Mouse (Mus musculus) embryo, embryonic 10 days (tissue): ENCODE results near the gene Celf5.

ENCODE experiments used
- DNase-seq: peaks from one replicate; pipeline ENCODE4 v3.0.0-alpha.2; 2015; ENCODE audit warnings: low spot score

The Celf5 gene

DNA sequence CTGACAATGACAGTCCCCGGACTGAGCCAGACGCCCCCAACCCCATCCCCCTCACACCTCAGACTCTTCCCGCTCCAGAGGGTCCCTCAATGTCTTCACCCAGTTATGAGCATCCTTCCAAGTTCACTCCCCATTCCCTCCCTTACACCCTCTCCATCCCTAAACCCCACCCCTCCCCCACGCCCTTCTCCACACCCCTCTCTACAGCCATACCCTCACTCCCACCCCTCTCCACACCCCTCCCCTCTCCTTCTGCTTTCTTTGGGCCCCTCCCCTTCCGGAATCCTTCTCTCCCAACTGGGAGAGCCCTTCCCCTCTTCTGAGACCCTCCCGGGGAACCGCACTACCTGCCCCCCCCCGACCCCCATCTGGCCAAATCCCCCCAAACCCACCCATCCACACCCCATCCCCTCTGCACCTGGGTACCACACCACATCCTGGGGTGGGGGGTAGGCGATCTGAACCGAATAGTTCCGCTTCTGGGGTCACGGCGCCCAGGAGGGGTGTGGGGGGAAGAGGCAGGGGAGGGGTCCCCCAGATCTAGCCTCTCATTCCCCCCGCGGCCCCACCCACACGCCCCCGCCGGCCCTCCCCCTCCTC, 10.0 kb downstream of the Celf5 start:
- no peak for DNase-seq

DNA sequence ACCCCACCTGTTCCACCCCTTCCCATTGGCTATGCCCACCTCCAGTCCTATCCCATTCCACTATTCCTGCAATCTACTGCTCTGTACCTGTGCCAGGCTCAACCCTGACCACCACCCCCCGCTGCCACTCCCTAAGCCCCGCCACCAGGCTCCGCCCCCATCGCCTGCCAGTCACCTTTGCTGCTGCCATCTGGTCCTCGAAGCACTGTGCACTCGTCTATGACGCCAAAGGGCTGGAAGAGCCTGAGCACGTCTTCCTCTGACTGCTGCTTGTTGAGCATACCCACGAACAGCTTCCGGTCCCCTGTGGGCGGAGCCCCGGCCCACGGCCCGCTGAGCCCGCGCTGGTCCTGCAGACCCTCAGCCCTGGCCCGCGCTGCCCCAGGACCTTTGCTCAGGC, 12.1 kb downstream of the Celf5 start:
- no peak for DNase-seq

GRCm38 (mm10) chr10:81469253-81469652, 13.3 kb downstream of the Celf5 start:
- DNase-seq: no peak

- no peak for DNase-seq
Observed at GRCm38 (mm10) chr10:81467670-81468235, 14.8 kb downstream of the Celf5 start.

- peak; percentile 2 for DNase-seq
Observed at GRCm38 (mm10) chr10:81466881-81467280, 15.6 kb downstream of the Celf5 start.

- DNase-seq: no peak
Observed at GRCm38 (mm10) chr10:81466066-81466465, 16.4 kb downstream of the Celf5 start.

- DNase-seq: no peak
Observed at GRCm38 (mm10) chr10:81465265-81465645, 17.3 kb downstream of the Celf5 start.

DNA sequence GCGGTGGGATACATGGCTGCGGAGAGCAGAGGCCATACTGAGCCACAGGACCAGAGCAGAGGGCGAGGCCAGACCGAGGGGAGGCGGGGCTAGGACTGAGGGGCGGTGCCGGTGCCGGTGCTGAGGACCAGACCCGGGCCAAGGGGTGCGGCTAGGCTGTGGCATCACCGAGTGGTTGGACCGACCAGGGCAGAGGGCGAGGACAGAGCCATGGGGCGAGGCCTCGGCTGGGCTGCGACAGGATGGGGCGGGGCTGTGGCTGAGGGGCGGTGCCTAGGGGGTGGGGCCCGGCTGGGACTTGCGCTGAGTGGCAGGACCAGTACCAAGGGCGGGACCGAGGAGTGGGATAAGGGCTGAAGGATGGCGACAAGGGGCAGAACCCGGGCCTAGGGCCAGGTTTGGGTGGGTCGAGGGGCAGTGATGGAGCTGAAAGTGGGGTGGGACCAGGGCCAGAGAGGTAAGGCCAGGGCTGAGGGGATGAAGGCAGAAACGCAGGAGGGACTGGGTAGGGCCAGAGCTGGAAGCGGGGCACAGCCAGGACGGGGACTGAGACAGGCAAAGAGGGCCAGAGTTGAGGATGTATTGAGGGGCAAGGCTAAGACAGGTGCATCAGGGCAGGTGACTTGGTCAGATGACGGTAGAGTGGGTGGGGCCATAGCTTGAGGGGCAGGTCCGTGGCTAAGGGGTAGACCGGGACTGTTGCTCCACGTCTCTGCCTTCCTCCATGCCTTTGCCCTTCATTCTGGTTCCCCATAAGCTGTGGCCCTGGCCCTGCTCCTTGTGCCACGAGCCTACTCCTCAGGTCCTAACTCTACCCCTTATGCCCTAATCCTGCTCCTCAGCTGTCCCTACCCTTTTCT, 17.9 kb downstream of the Celf5 start:
- DNase-seq: peak; percentile 81

DNA sequence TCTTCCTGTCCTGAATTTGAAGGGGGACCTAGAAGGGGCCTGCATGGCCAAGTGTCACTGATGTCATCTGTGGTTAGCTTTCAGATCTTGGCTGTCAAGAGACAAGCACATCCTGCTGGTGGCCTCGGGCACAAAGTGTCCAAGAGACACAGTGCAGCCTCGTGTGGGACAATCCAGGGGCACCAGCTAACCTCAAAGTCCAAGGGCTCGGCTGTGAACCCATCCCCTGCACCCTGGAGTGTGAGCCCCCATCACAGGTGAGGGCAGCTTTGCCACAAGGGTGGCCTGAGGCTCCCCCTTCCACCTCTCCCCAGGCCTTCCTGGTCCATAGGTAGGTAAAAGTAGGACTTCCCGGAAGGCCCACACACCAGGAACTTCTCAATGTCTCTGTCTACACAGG, 19.0 kb downstream of the Celf5 start:
- no peak for DNase-seq

DNA sequence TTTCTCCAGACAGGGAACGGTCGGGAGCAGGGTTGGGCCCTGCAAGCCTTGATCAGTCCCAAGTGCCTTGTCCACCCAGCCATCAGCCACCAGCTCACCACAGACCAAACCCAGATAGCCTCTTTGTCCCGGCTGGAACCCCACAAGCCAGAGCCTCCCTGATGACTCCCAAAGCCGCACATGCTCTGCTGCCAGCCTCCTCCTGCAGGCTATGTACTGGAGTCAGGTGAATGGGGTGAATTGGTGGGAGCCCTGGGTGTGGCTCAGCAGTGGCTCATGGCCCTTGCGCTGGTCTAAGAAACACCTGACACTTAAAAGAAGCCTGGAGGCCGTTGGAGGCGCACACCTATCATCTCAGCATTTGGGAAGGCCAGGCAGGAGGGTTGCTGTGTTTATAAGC, 19.6 kb downstream of the Celf5 start:
- DNase-seq: no peak

DNA sequence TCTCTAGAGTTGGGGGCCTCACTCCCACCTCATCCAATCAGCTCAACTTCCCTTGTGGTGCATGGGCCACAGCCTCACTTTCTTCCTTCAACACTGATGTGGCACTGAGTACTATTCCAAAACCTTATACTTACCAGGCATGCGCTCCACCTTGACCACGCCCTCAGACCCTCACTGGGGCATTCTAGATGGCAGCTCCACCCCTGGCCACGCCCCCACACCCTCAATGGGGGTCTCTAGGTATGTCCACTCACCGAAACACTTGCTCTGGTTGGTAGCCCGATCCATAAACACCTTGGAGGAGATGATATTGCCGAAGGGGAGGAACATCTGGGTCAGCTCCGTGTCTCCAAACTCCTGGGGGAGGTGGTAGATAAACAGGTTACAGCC, 20.1 kb downstream of the Celf5 start:
- no peak for DNase-seq

- DNase-seq: no peak
Observed at GRCm38 (mm10) chr10:81461673-81462414, 20.7 kb downstream of the Celf5 start.

DNA sequence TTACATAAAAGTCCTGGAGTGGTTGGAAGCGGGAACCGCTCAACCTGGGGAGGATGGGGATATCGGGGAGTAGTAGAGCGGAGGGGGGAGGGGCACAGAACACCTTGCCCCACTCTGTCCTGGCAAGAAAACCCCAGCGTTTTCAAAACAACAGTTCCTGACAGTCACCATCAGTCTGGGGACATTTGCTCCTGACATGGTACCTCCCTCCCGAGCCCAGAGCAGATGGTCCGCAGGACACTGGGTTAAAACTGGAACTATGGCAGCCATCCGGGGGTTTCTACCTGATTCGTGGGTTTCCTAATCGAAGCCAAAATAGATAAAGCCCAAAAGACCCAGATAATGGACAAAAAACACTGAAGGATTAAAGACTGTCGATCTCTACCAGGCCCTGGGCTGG, 21.6 kb downstream of the Celf5 start:
- DNase-seq: no peak

- DNase-seq: no peak
Observed at GRCm38 (mm10) chr10:81460471-81460870, 22.0 kb downstream of the Celf5 start.

DNA sequence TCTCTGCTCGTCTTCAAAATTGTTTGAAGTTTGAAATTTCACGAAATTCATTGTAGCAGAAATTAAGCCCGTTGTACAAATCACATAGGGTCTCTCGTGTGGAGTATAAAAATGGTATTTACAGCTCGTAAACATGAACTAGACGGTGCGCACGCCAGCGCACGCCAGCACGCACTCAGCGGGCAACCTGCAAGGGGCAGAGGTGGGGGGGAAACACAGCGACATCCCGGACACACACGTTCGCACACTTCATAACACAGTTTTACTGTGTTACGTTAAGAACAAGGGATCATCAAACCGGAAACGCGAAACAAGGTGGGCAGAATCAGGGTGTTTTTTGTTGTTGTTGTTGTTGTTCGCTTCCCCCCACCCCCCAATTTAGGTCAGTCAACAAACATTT, 23.1 kb downstream of the Celf5 start:
- no peak for DNase-seq

DNA sequence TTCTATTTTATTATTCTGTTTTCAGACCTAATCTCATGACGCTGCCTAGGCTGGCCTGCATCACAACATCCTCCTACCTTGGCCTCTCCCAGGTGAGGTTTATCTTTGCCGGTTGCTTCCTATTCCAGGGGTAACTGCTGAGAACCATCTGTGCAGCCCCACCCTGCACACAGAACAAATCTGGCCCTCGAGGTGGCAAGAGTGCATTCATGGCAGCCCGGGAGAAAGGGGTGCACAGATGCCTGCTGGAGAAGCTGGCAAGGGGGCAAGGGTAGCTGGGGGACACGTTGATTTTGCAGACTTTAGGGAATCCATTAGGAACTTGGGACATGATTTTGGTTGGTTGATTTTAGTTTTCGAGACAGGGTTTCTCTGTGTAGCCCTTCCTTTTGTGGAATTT, 24.2 kb downstream of the Celf5 start:
- DNase-seq: no peak

- no peak for DNase-seq
Observed at GRCm38 (mm10) chr10:81457624-81458023, 24.9 kb downstream of the Celf5 start.

- DNase-seq: no peak
Observed at GRCm38 (mm10) chr10:81456983-81457563, 25.4 kb downstream of the Celf5 start.

DNA sequence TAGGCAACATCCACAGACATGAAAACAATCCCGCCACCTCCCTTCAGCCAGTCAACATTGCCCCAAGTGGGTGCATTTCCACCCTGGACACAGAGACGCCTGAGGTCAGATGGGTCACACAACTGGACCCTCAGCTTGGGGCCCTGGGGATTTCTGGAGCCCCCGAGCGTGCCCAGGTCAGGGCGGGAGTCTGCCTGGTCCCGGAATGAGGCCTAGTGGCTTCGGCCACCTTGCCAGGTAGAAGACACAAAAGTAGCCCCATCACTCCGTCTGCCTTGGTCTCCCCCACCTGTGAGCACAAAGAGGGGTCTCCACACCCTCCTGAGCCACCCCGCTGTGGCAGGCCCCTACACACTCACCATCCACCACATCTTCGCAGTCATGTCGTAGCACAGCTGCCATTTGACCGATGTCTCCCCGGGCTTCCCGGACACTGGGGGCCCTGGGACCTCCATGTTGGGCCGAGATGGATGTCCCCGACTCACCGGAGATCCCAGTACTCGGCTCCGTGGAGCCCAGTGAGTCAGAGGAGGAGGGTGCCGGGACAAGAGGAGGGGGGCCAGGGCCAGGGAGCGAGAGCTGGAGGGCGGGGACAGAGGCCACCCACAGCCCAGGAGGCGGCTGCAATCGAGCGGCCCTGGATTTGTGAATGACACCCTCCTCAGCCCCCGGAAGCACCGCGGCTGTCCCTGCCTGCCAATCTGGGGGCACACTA, 27.2 kb downstream of the Celf5 start, which contains the start of gene Nfic:
Gene Nfic (minus strand): TSS at position 455 of the 715 bp plus-strand sequence.
- no peak for DNase-seq

DNA sequence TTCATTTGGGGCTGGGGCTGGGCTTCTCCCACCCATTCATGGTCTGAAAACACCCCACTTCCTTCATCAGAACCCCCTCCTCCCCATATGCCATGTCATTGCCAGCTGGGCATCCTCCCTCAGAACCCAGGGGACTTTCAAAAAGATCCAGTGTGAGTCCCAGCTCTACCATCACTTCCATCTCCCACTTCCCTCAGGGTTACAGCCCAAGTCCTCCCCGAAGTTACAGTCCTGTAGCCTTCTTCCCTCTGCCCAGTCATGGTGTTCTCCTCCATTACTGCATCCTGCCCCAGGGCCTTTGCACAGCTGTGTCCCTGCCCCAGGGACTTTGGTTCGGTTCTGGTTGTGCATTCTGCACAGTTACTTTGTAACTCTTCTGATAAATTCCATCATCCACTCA, 28.4 kb downstream of the Celf5 start:
- no peak for DNase-seq

GRCm38 (mm10) chr10:81452947-81453288, 29.6 kb downstream of the Celf5 start:
- DNase-seq: no peak
